Comparison of ENCODE assay signal across 10 mouse cellular contexts in genomic region chr14:58786791-58787491, GRCm38 (mm10).
DNase-seq lines count a peak whose midpoint lies in the region; ATAC-seq and TF ChIP-seq lines count a peak whose summit lies in the region.
"Had no signal": no experiment of that assay in that cellular context is flagged by ENCODE, and none has a peak within 500 bp of the region (broad histone marks: within the 10 kb centered on the region; RNA-seq: fewer than 3 reads in every experiment).

No protein-coding gene starts in this region.

- no peak overlapping the region for H3K4me2 ChIP-seq in forebrain, postnatal 0 days (ENCODE audit: low read depth)
- no peak overlapping the region for H3K4me2 ChIP-seq in forebrain, embryonic 13.5 days
- no peak overlapping the region for H3K4me2 ChIP-seq in embryonic facial prominence, embryonic 15.5 days (replicated peaks)
- H3K4me2 ChIP-seq: liver, embryonic 15.5 days; neural tube, embryonic 12.5 days had no signal

- DNase-seq in forebrain, postnatal 0 days = peak; percentile 43
- peak; percentile 62 for DNase-seq in left cerebral cortex, postnatal 4 days
- no peak for DNase-seq in left cerebral cortex, adult 18-20 months (ENCODE audit: low spot score in 2 of 2)
- peak; percentile 14 to 67 for DNase-seq in lung, postnatal 4 days
- no peak for DNase-seq in MN1 (ENCODE audit: low spot score)
- DNase-seq in embryo, embryonic 9.5 days (ENCODE audit: extremely low spot score) = no peak

- no peak overlapping the region for H3K4me3 ChIP-seq in forebrain, postnatal 0 days (ENCODE audit: low read depth, low read length)
- no peak overlapping the region for H3K4me3 ChIP-seq in forebrain, embryonic 13.5 days
- no peak overlapping the region for H3K4me3 ChIP-seq in embryonic facial prominence, embryonic 15.5 days (replicated peaks)
- H3K4me3 ChIP-seq: liver, embryonic 15.5 days; neural tube, embryonic 12.5 days had no signal

- H3K4me1 ChIP-seq in forebrain, postnatal 0 days (ENCODE audit: insufficient read depth) = 0 out of 2 replicates have a peak, but pooled peaks cover 4% of the 10 kb centered on the region
- no peaks in the 10 kb centered on the region for H3K4me1 ChIP-seq in forebrain, embryonic 13.5 days
- H3K4me1 ChIP-seq in embryonic facial prominence, embryonic 15.5 days = peaks cover 11% of the 10 kb centered on the region
- H3K4me1 ChIP-seq: liver, embryonic 15.5 days; neural tube, embryonic 12.5 days had no signal

- no peak overlapping the region for H3K27ac ChIP-seq in forebrain, postnatal 0 days (ENCODE audit: low read depth, low read length)
- H3K27ac ChIP-seq in forebrain, embryonic 13.5 days = no peak overlapping the region
- H3K27ac ChIP-seq in embryonic facial prominence, embryonic 15.5 days (replicated peaks) = 0 out of 2 replicates have a peak overlapping the region, but pooled peaks have one; percentile 0
- H3K27ac ChIP-seq: liver, embryonic 15.5 days; neural tube, embryonic 12.5 days had no signal

- no peaks in the 10 kb centered on the region for H3K9me3 ChIP-seq in forebrain, postnatal 0 days (ENCODE audit: low read length)
- no peaks in the 10 kb centered on the region for H3K9me3 ChIP-seq in forebrain, embryonic 13.5 days (replicated peaks)
- H3K9me3 ChIP-seq in embryonic facial prominence, embryonic 15.5 days (replicated peaks) = no peaks in the 10 kb centered on the region
- H3K9me3 ChIP-seq: liver, embryonic 15.5 days; neural tube, embryonic 12.5 days had no signal

- ATAC-seq in forebrain, postnatal 0 days = peak; percentile 74
- no peak for ATAC-seq in forebrain, embryonic 13.5 days
- peak; percentile 47; the same call in 1 of the 2 replicates for ATAC-seq in embryonic facial prominence, embryonic 15.5 days (ENCODE audit: insufficient number of reproducible peaks, low FRiP score, low TSS enrichment, low read depth)

- intact Hi-C loops in left cerebral cortex, postnatal 4 days (cut with DNase I) = no loop called here

- TF ChIP-seq CTCF in forebrain, postnatal 0 days (IDR thresholded peaks at IDR 0.05; ENCODE audit: low read depth) = no peak

- no peaks in the 10 kb centered on the region for H3K27me3 ChIP-seq in forebrain, postnatal 0 days (ENCODE audit: insufficient read depth, low read length)
- H3K27me3 ChIP-seq in forebrain, embryonic 13.5 days = no peaks in the 10 kb centered on the region
- H3K27me3 ChIP-seq in embryonic facial prominence, embryonic 15.5 days = no peaks in the 10 kb centered on the region
- H3K27me3 ChIP-seq: liver, embryonic 15.5 days; neural tube, embryonic 12.5 days had no signal

- no peak overlapping the region for H3K9ac ChIP-seq in forebrain, postnatal 0 days
- no peak overlapping the region for H3K9ac ChIP-seq in forebrain, embryonic 13.5 days
- H3K9ac ChIP-seq in embryonic facial prominence, embryonic 15.5 days = no peak overlapping the region
- H3K9ac ChIP-seq: liver, embryonic 15.5 days; neural tube, embryonic 12.5 days had no signal

- 72% methylated on average over 4 of the region's 4 CpGs for WGBS in forebrain, postnatal 0 days
- 90% methylated on average over 4 of the region's 4 CpGs for WGBS in forebrain, embryonic 13.5 days
- 63% methylated on average over 4 of the region's 4 CpGs for WGBS in embryonic facial prominence, embryonic 15.5 days

- H3K36me3 ChIP-seq in forebrain, postnatal 0 days (ENCODE audit: insufficient read depth) = no peaks in the 10 kb centered on the region
- H3K36me3 ChIP-seq in forebrain, embryonic 13.5 days (ENCODE audit: poor library complexity, severe bottlenecking) = no peaks in the 10 kb centered on the region
- no peaks in the 10 kb centered on the region for H3K36me3 ChIP-seq in embryonic facial prominence, embryonic 15.5 days
- H3K36me3 ChIP-seq: liver, embryonic 15.5 days; neural tube, embryonic 12.5 days had no signal

Comparison
In these comparisons a context has a peak if more than half of its experiments do, and no peak if none do; other contexts are left out.
1. DNase-seq: peak in forebrain, postnatal 0 days (single experiment), left cerebral cortex, postnatal 4 days (single experiment) and lung, postnatal 4 days (2 of 2); none in left cerebral cortex, adult 18-20 months (0 of 2), MN1 (single experiment) and embryo, embryonic 9.5 days (single experiment).